ENCODE assay signal across 8 mouse cellular contexts in genomic region chr10:75954381-75954811, GRCm38 (mm10). TPM values are rescaled to one million over a fixed set of nuclear protein-coding genes. Genes with fewer than 3 reads are reported as not detected.
DNase-seq lines count a peak whose midpoint lies in the region; ATAC-seq and TF ChIP-seq lines count a peak whose summit lies in the region.

Gene Gm5134 (plus strand): TSS chr10:75954514.

- no peak for ATAC-seq in lung, embryonic 15.5 days (ENCODE audit: borderline replicate concordance, extremely low read depth, low FRiP score, low TSS enrichment)
- ATAC-seq in lung, postnatal 0 days = no peak
- peak; percentile 34 to 42; a peak in 3 of 4 replicates for ATAC-seq in hematopoietic stem cell, adult 5-6 weeks (replicated peaks in 1 of 2; ENCODE audit: insufficient read depth in 1 of 2, low FRiP score in 2 of 2, low TSS enrichment in 1 of 2, low read depth in 1 of 2, poor library complexity in 2 of 2, severe bottlenecking in 2 of 2)

- no peaks in the 10 kb centered on the region for H3K36me3 ChIP-seq in lung, embryonic 15.5 days
- no peaks in the 10 kb centered on the region for H3K36me3 ChIP-seq in lung, postnatal 0 days (ENCODE audit: insufficient read depth, low read length)
- H3K36me3 ChIP-seq in macrophage (ENCODE audit: inconsistent target) = no peaks in the 10 kb centered on the region

- 30% methylated on average over 20 of the region's 20 CpGs for WGBS in lung, embryonic 15.5 days
- WGBS in lung, postnatal 0 days = 25% methylated on average over 20 of the region's 20 CpGs
- 22% methylated on average over 20 of the region's 20 CpGs for WGBS in macrophage (ENCODE audit: missing documents)

- peak within 1 kb of the TSS; percentile 47 for H3K4me2 ChIP-seq in lung, embryonic 15.5 days
- H3K4me2 ChIP-seq in lung, postnatal 0 days (replicated peaks; ENCODE audit: low read depth, low read length) = no peak within 1 kb of the TSS

- DNase-seq in lung, postnatal 0 days (ENCODE audit: low spot score) = no peak
- peak; percentile 44 for DNase-seq in thymus, postnatal 25 days
- no peak for DNase-seq in cerebellum, adult 11-12 months
- no peak for DNase-seq in urinary bladder, adult 2 months (ENCODE audit: low spot score)
- no peak for DNase-seq in ovary, postnatal 14 days (ENCODE audit: low spot score)

- H3K27ac ChIP-seq in lung, embryonic 15.5 days = no peak within 1 kb of the TSS
- no peak within 1 kb of the TSS for H3K27ac ChIP-seq in lung, postnatal 0 days (ENCODE audit: low read length)
- H3K27ac ChIP-seq in macrophage = no peak within 1 kb of the TSS

- no peak within 1 kb of the TSS; the same call in 1 of the 2 replicates for H3K9ac ChIP-seq in lung, embryonic 15.5 days
- H3K9ac ChIP-seq in lung, postnatal 0 days (replicated peaks; ENCODE audit: low read depth) = no peak within 1 kb of the TSS

- H3K79me2 ChIP-seq in macrophage (ENCODE audit: inconsistent target) = no peaks in the 10 kb centered on the region

- H3K4me1 ChIP-seq in lung, embryonic 15.5 days = peaks cover 11% of the 10 kb centered on the region
- 0 out of 2 replicates have a peak, but pooled peaks cover 3% of the 10 kb centered on the region for H3K4me1 ChIP-seq in lung, postnatal 0 days (ENCODE audit: insufficient read depth, low read depth, low read length)

- no peak for TF ChIP-seq EP300 in lung, postnatal 0 days (IDR thresholded peaks at IDR 0.05)

- TF ChIP-seq CTCF in lung, postnatal 0 days (IDR thresholded peaks at IDR 0.05) = no peak

- no peaks in the 10 kb centered on the region for H3K9me3 ChIP-seq in lung, embryonic 15.5 days
- no peaks in the 10 kb centered on the region for H3K9me3 ChIP-seq in lung, postnatal 0 days (ENCODE audit: low read length)

- H3K4me3 ChIP-seq in lung, embryonic 15.5 days = peak within 1 kb of the TSS; percentile 11
- H3K4me3 ChIP-seq in lung, postnatal 0 days (ENCODE audit: low read depth, low read length) = no peak within 1 kb of the TSS
- peak within 1 kb of the TSS; percentile 2; the same call in 1 of the 2 replicates for H3K4me3 ChIP-seq in macrophage (ENCODE audit: inconsistent target)

- H3K27me3 ChIP-seq in lung, embryonic 15.5 days = peaks cover 23% of the 10 kb centered on the region; the same call in 1 of the 2 replicates
- no peaks in the 10 kb centered on the region for H3K27me3 ChIP-seq in lung, postnatal 0 days (replicated peaks; ENCODE audit: insufficient read depth, low read length)

RNA-seq across cellular contexts. Expression of gene Gm5134, which starts in this region (rescaled TPM):
- 0.05 TPM in 1 of 2 replicates, not detected in the other for polyA plus RNA-seq in lung, embryonic 15.5 days (2015; fragmentation: Nextera tagmentation; extraction: Ambion mirVana)
- polyA plus RNA-seq in lung, postnatal 0 days (2015; fragmentation: Nextera tagmentation; extraction: Ambion mirVana) = 0.12 TPM in 1 of 2 replicates, not detected in the other
- 0.15 and 1.3 TPM in 2 replicates for total RNA-seq in hematopoietic stem cell, adult 5-6 weeks (2017)
- under 1 TPM in 2 of 26 experiments, not detected in 24; 0.22 to 0.25 TPM for total RNA-seq in macrophage (2018; cell fraction: chromatin; rRNA removed)
- total RNA-seq in macrophage (2018; cell fraction: cytosol; rRNA removed) = under 1 TPM in 2 of 26 experiments, not detected in 24; 0.05 to 0.06 TPM
- total RNA-seq in macrophage (2018; cell fraction: nucleus; rRNA removed) = under 1 TPM in 6 of 26 experiments, not detected in 20; 0.17 to 0.35 (median 0.24) TPM
- 0.07 TPM in 1 of 3 replicates, not detected in the others for polyA plus RNA-seq in macrophage (2018)
- polyA plus RNA-seq in urinary bladder, adult 2 months (2012; rRNA removed) = 0.04 and 0.10 TPM in 2 replicates

Comparison
In these comparisons a context has a peak if more than half of its experiments do, and no peak if none do; other contexts are left out.
1. ATAC-seq: peak in hematopoietic stem cell, adult 5-6 weeks (2 of 2); none in lung, embryonic 15.5 days (single experiment) and lung, postnatal 0 days (single experiment).